Mouse (Mus musculus): ENCODE measurements around the gene Palld.

- TF ChIP-seq ETS1 (conservative IDR thresholded peaks at IDR 0.05; ENCODE audit: low read depth, low read length), result no peak
- TF ChIP-seq POLR2A (IDR thresholded peaks at IDR 0.05; ENCODE audit: low read depth, low read length), result no peak
- TF ChIP-seq MYC (IDR thresholded peaks at IDR 0.05; ENCODE audit: low read depth, low read length), result no peak
- TF ChIP-seq CTCF (conservative IDR thresholded peaks at IDR 0.05 in 1 of 2, IDR thresholded peaks at IDR 0.05 in 1 of 2; ENCODE audit: low read depth in 2 of 2, low read length in 2 of 2), result no peak
- no peak for TF ChIP-seq POLR2AphosphoS2 (IDR thresholded peaks at IDR 0.05; ENCODE audit: low read depth, low read length)
- TF ChIP-seq CHD1 (IDR thresholded peaks at IDR 0.05; ENCODE audit: low read depth, low read length), result no peak
- no peak for TF ChIP-seq RCOR1 (conservative IDR thresholded peaks at IDR 0.05; ENCODE audit: low read depth, low read length)
- no peak for TF ChIP-seq USF2 (conservative IDR thresholded peaks at IDR 0.05; ENCODE audit: low read depth, low read length)
- TF ChIP-seq SIN3A (IDR thresholded peaks at IDR 0.05; ENCODE audit: low read length), result no peak
- TF ChIP-seq MAX (IDR thresholded peaks at IDR 0.05; ENCODE audit: low read length), result no peak
- no peak for TF ChIP-seq EP300 (IDR thresholded peaks at IDR 0.05; ENCODE audit: low read length)
- TF ChIP-seq MAFK (IDR thresholded peaks at IDR 0.05; ENCODE audit: insufficient replicate concordance, low read length), result no peak
- TF ChIP-seq E2F4 (IDR thresholded peaks at IDR 0.05; ENCODE audit: insufficient replicate concordance, low read depth, low read length), result no peak
Measured at GRCm38 (mm10) chr8:61684280-61684939, 218.1 kb downstream of the Palld start.
